In the genomic region with DNA sequence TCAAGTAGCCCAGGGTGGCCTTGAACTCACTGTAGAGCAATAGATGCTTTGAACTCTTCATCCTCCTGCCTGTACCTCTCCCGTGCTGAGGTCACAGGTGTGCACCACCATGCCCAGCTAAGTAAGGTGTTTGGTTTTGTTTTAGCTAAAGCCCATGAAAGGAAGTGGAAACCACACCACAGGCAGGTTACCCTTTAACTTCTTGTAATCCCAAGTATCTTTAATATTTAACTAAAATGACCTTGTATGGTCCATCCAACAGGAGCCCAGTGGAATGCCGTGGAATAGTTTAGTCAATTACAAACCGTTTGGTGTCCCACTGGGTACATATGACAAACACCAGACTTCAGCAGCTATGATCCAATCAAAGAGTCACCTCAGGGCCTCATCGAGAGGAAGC, we compare ENCODE assay signal across 21 mouse cellular contexts. TPM values are rescaled to one million over a fixed set of nuclear protein-coding genes. Genes with fewer than 3 reads are reported as not detected.
A peak's percentile ranks its signal among the peaks of the same experiment; 100 is the strongest.
DNase-seq lines count a peak whose midpoint lies in the region; ATAC-seq lines count a peak whose summit lies in the region.
"Had no signal": no experiment of that assay in that cellular context is flagged by ENCODE, and none has a peak within 500 bp of the region (broad histone marks: within the 10 kb centered on the region; RNA-seq: fewer than 3 reads in every experiment).

No protein-coding gene starts in this region.

- H3K4me3 ChIP-seq in intestine, embryonic 16.5 days (ENCODE audit: low read length): no peak overlapping the region
- no peak overlapping the region for H3K4me3 ChIP-seq in liver, embryonic 16.5 days (ENCODE audit: low read depth, low read length)
- no peak overlapping the region for H3K4me3 ChIP-seq in midbrain, embryonic 13.5 days (replicated peaks)
- H3K4me3 ChIP-seq: embryonic facial prominence, embryonic 12.5 days; erythroblast, embryonic 14.5 days; hindbrain, embryonic 10.5 days had no signal

- H3K9me3 ChIP-seq in intestine, embryonic 16.5 days (ENCODE audit: control insufficient read depth, low read length): no peaks in the 10 kb centered on the region
- no peaks in the 10 kb centered on the region for H3K9me3 ChIP-seq in liver, embryonic 16.5 days (replicated peaks; ENCODE audit: control insufficient read depth, low read length)
- no peaks in the 10 kb centered on the region for H3K9me3 ChIP-seq in midbrain, embryonic 13.5 days
- H3K9me3 ChIP-seq: embryonic facial prominence, embryonic 12.5 days; hindbrain, embryonic 10.5 days had no signal

- 57% methylated on average over 4 of the region's 4 CpGs for WGBS in intestine, embryonic 16.5 days
- 57% methylated on average over 4 of the region's 4 CpGs for WGBS in liver, embryonic 16.5 days (ENCODE audit: insufficient replicate concordance)
- 86% methylated on average over 4 of the region's 4 CpGs for WGBS in midbrain, embryonic 13.5 days

- peak; percentile 70 to 92 for DNase-seq in kidney, adult 8-10 months
- peak; percentile 75 for DNase-seq in kidney, postnatal 14 days
- no peak for DNase-seq in gastrocnemius, adult 18-20 months (ENCODE audit: low spot score)
- DNase-seq in right cerebral cortex, postnatal 14 days: no peak
- DNase-seq: adrenal gland, adult 2 months; cerebellum, postnatal 10 days; gastrocnemius, postnatal 25 days; layer of hippocampus, adult 9-11 months; lung, embryonic 14.5 days; lung, postnatal 36 days; right cerebral cortex, postnatal 25 days; thymus, postnatal 25 days had no signal

- peaks cover 22% of the 10 kb centered on the region for H3K36me3 ChIP-seq in intestine, embryonic 16.5 days (ENCODE audit: control insufficient read depth, insufficient read depth, low read length)
- H3K36me3 ChIP-seq in liver, embryonic 16.5 days (ENCODE audit: control insufficient read depth, insufficient read depth): no peaks in the 10 kb centered on the region; the same call in 1 of the 2 replicates
- H3K36me3 ChIP-seq in midbrain, embryonic 13.5 days: peaks cover 90% of the 10 kb centered on the region

- H3K27ac ChIP-seq in intestine, embryonic 16.5 days (ENCODE audit: low read length): peak overlapping the region; percentile 84
- H3K27ac ChIP-seq in liver, embryonic 16.5 days (ENCODE audit: low read length): peak overlapping the region; percentile 75
- H3K27ac ChIP-seq in midbrain, embryonic 13.5 days: no peak overlapping the region
- H3K27ac ChIP-seq: embryonic facial prominence, embryonic 12.5 days; hindbrain, embryonic 10.5 days had no signal

- H3K27me3 ChIP-seq in intestine, embryonic 16.5 days (replicated peaks; ENCODE audit: control insufficient read depth, insufficient read depth, low read length): no peaks in the 10 kb centered on the region
- no peaks in the 10 kb centered on the region for H3K27me3 ChIP-seq in liver, embryonic 16.5 days (ENCODE audit: control insufficient read depth, insufficient read depth, low read depth, low read length)
- H3K27me3 ChIP-seq in midbrain, embryonic 13.5 days: no peaks in the 10 kb centered on the region
- H3K27me3 ChIP-seq: embryonic facial prominence, embryonic 12.5 days had no signal

- H3K4me2 ChIP-seq in intestine, embryonic 16.5 days (ENCODE audit: low read depth, low read length): no peak overlapping the region
- no peak overlapping the region for H3K4me2 ChIP-seq in liver, embryonic 16.5 days (ENCODE audit: low read depth, low read length)
- H3K4me2 ChIP-seq in midbrain, embryonic 13.5 days (replicated peaks): no peak overlapping the region
- H3K4me2 ChIP-seq: embryonic facial prominence, embryonic 12.5 days; lung, embryonic 14.5 days had no signal

- ATAC-seq in intestine, embryonic 16.5 days: peak; percentile 83
- peak; percentile 80 for ATAC-seq in liver, embryonic 16.5 days (ENCODE audit: low read depth)
- no peak for ATAC-seq in midbrain, embryonic 13.5 days
- ATAC-seq: forebrain, embryonic 14.5 days; inflammation-experienced regulatory T-cells, adult 6 months; midbrain, embryonic 16.5 days had no signal

- no peak overlapping the region for H3K9ac ChIP-seq in intestine, embryonic 16.5 days (ENCODE audit: low read depth, low read length)
- H3K9ac ChIP-seq in liver, embryonic 16.5 days (ENCODE audit: low read depth, low read length): no peak overlapping the region
- H3K9ac ChIP-seq in midbrain, embryonic 13.5 days (replicated peaks): no peak overlapping the region
- H3K9ac ChIP-seq: embryonic facial prominence, embryonic 12.5 days; lung, embryonic 14.5 days had no signal

- peaks cover 6% of the 10 kb centered on the region; the same call in 1 of the 2 replicates for H3K4me1 ChIP-seq in intestine, embryonic 16.5 days (ENCODE audit: control insufficient read depth, insufficient read depth, low read length)
- no peaks in the 10 kb centered on the region; the same call in 1 of the 2 replicates for H3K4me1 ChIP-seq in liver, embryonic 16.5 days (ENCODE audit: control insufficient read depth, low read depth, low read length)
- H3K4me1 ChIP-seq in midbrain, embryonic 13.5 days (replicated peaks): no peaks in the 10 kb centered on the region
- H3K4me1 ChIP-seq: embryonic facial prominence, embryonic 12.5 days; hindbrain, embryonic 10.5 days had no signal

RNA-seq across cellular contexts. Expression of a gene that starts 38.5 kb away (rescaled TPM):
- 74.8 and 77.0 TPM in 2 replicates for polyA plus RNA-seq in intestine, embryonic 16.5 days (2015; fragmentation: Nextera tagmentation; extraction: Ambion mirVana)
- polyA plus RNA-seq in liver, embryonic 16.5 days (2015; fragmentation: Nextera tagmentation; extraction: Ambion mirVana): 25.0 and 27.4 TPM in 2 replicates
- total RNA-seq in gastrocnemius, adult 18-20 months (2021): 10 to 100 TPM; 50.2 to 54.2 TPM
- 75.3 and 80.9 TPM in 2 replicates for polyA plus RNA-seq in midbrain, embryonic 13.5 days (2015; fragmentation: Nextera tagmentation; extraction: Ambion mirVana)

Comparison
In these comparisons a context has a peak if more than half of its experiments do, and no peak if none do; other contexts are left out.
1. DNase-seq: peak in kidney, adult 8-10 months (2 of 2) and kidney, postnatal 14 days (single experiment); none in gastrocnemius, adult 18-20 months (single experiment) and right cerebral cortex, postnatal 14 days (single experiment).